Mouse (Mus musculus) lung, embryonic 14.5 days (tissue): ENCODE measurements at regions not wholly inside any gene's neighbourhood (a gene's known extent, or its start where the extent isn't known, plus 50 kb on each side); places are given as distances from the start of the nearest gene placed in this dataset.
A peak's percentile ranks its signal among the peaks of the same experiment; 100 is the strongest.

Experiments used
- ATAC-seq: fragments of 200-750 bp; cut with Nextera tagmentation; 2 replicates; pipeline ENCODE4 v1.8.0; 2017; ENCODE audit warnings: mild to moderate bottlenecking, moderate TSS enrichment, moderate library complexity; ENCODE audit not compliant: insufficient read depth
- DNase-seq: peaks from one replicate; pipeline ENCODE4 v3.0.0-alpha.2; 2015
- H3K27ac ChIP-seq: fragments of 300-500 bp; sonication (generic); 2 replicates; pipeline ENCODE4 v1.5.1; 2014; ENCODE audit warnings: low read depth, mild to moderate bottlenecking, moderate library complexity
- H3K27me3 ChIP-seq: fragments of 300-500 bp; sonication (generic); 2 replicates; pipeline ENCODE4 v1.6.1; 2014; ENCODE audit warnings: low read length, control low read depth; ENCODE audit not compliant: insufficient read depth
- H3K36me3 ChIP-seq: fragments of 300-500 bp; sonication (generic); 2 replicates; pipeline ENCODE4 v1.6.1; 2014; ENCODE audit warnings: control low read depth; ENCODE audit not compliant: insufficient read depth
- H3K4me1 ChIP-seq: fragments of 300-500 bp; sonication (generic); 2 replicates; pipeline ENCODE4 v1.6.1; 2014; ENCODE audit warnings: antibody characterized with exemption, control low read depth; ENCODE audit not compliant: insufficient read depth
- H3K4me2 ChIP-seq: fragments of 300-500 bp; sonication (generic); 2 replicates; pipeline ENCODE4 v1.6.1; 2014; ENCODE audit warnings: mild to moderate bottlenecking
- H3K4me3 ChIP-seq: fragments of 300-500 bp; sonication (generic); 2 replicates; pipeline ENCODE4 v1.5.1; 2014; ENCODE audit warnings: low read depth, low read length
- H3K9ac ChIP-seq: fragments of 300-500 bp; sonication (generic); 2 replicates; pipeline ENCODE4 v1.6.1; 2014
- H3K9me3 ChIP-seq: fragments of 300-500 bp; sonication (generic); 2 replicates; pipeline ENCODE4 v1.6.1; 2016; ENCODE audit warnings: low read depth, low read length, control low read depth
- CTCF ChIP-seq: IDR thresholded peaks from 2 replicates; pipeline ENCODE4 v1.5.1; 2016; ENCODE audit warnings: antibody characterized with exemption, low read depth
- WGBS: fragments of 180-500 bp; shearing (Covaris S2); extraction: QIAGEN DNeasy Blood & Tissue Kit; methylation state at CpG from one replicate; pipeline ENCODE4 v1.1.7; 2014; 5-methylcytosine and 5-hydroxymethylcytosine counted together

- Histone ChIP-seq H3K4me2 (no peak overlapping the region), H3K27me3 (0 out of 2 replicates have a peak, but pooled peaks cover 4% of the 10 kb centered on the region), H3K4me3 (no peak overlapping the region), H3K4me1 (no peaks in the 10 kb centered on the region), H3K36me3 (no peaks in the 10 kb centered on the region), H3K27ac (no peak overlapping the region), H3K9ac (no peak overlapping the region), H3K9me3 (no peaks in the 10 kb centered on the region)
- no peak for ATAC-seq
- 41% methylated on average over 4 of the region's 4 CpGs for WGBS
- DNase-seq = no peak
- no peak for TF ChIP-seq CTCF
Observed at GRCm38 (mm10) chr4:55292701-55293100, 57.1 kb upstream of the Rad23b start.

- no peak for ATAC-seq
- Histone ChIP-seq H3K4me3 (no peak overlapping the region), H3K9ac (no peak overlapping the region), H3K36me3 (no peaks in the 10 kb centered on the region), H3K27me3 (0 out of 2 replicates have a peak, but pooled peaks cover 4% of the 10 kb centered on the region), H3K4me1 (no peaks in the 10 kb centered on the region), H3K4me2 (peak overlapping the region; percentile 66), H3K27ac (no peak overlapping the region), H3K9me3 (no peaks in the 10 kb centered on the region)
- DNase-seq = no peak
- 13% methylated on average over 5 of the region's 5 CpGs for WGBS
- TF ChIP-seq CTCF = no peak
Observed at GRCm38 (mm10) chr4:55293347-55294079, 56.3 kb upstream of the Rad23b start.

- Histone ChIP-seq H3K27ac (no peak overlapping the region), H3K4me1 (no peaks in the 10 kb centered on the region), H3K27me3 (0 out of 2 replicates have a peak, but pooled peaks cover 4% of the 10 kb centered on the region), H3K4me3 (peak overlapping the region; percentile 33), H3K9me3 (no peaks in the 10 kb centered on the region), H3K9ac (peak overlapping the region; percentile 46), H3K36me3 (no peaks in the 10 kb centered on the region), H3K4me2 (peak overlapping the region; percentile 66)
- peak; percentile 72 for DNase-seq
- 0 out of 2 replicates have a peak, but pooled peaks have one; percentile 24 for ATAC-seq
- 0 out of 2 replicates have a peak, but pooled peaks have one; percentile 6 for TF ChIP-seq CTCF
- under 1% methylated on average over 14 of the region's 14 CpGs for WGBS
Observed at GRCm38 (mm10) chr4:55294255-55294687, 55.6 kb upstream of the Rad23b start.

DNA sequence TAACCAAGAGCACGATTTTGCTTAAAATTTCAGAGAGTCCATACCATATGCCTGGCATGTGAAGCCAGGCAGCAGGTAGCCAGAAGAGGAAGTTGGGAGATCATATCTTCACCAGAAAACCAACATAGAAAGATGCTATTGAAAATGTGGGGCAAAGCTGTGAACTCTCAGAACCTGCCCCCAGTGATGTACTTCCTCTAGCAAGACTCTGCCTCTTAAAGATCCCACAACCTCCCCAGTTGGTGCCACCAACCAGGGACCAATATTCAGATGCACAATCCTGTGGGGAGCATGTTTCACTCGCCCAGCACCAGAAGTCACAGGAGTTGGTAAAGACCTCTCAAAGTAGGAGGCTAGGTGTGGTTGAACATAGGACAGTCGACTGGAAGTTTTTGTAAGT, 52.0 kb upstream of the Rad23b start:
- no peak for TF ChIP-seq CTCF
- Histone ChIP-seq H3K4me3 (no peak overlapping the region), H3K9ac (no peak overlapping the region), H3K27ac (no peak overlapping the region), H3K4me2 (no peak overlapping the region), H3K4me1 (no peaks in the 10 kb centered on the region), H3K27me3 (no peaks in the 10 kb centered on the region), H3K36me3 (no peaks in the 10 kb centered on the region), H3K9me3 (no peaks in the 10 kb centered on the region)
- ATAC-seq = no peak
- WGBS = 78% methylated on average over 3 of the region's 3 CpGs
- no peak for DNase-seq
